Mouse (Mus musculus) limb, embryonic 10.5 days (tissue): Measurements from ENCODE around the gene Olfr1406. TPM values are rescaled to one million over a fixed set of nuclear protein-coding genes. Genes with fewer than 3 reads are reported as not detected.
"Not testable (repeated sequence)": the region's sequence is repeated elsewhere in the genome, so short reads cannot be mapped to it uniquely, and the experiment has no call there.

ENCODE experiments used
- DNase-seq: peaks from one replicate; pipeline ENCODE4 v3.0.0-alpha.2; 2017; ENCODE audit warnings: low spot score
- H3K27ac ChIP-seq: fragments of 300-500 bp; sonication (generic); 2 replicates; pipeline ENCODE4 v1.5.1; 2016; ENCODE audit warnings: mild to moderate bottlenecking
- H3K27me3 ChIP-seq: fragments of 300-500 bp; sonication (generic); 2 replicates; pipeline ENCODE4 v1.6.1; 2016; ENCODE audit warnings: low read depth, mild to moderate bottlenecking; ENCODE audit not compliant: poor library complexity, severe bottlenecking
- H3K36me3 ChIP-seq: fragments of 300-500 bp; sonication (generic); 2 replicates; pipeline ENCODE4 v1.6.1; 2016; ENCODE audit warnings: mild to moderate bottlenecking, moderate library complexity
- H3K4me1 ChIP-seq: fragments of 300-500 bp; sonication (generic); 2 replicates; pipeline ENCODE4 v1.6.1; 2016
- H3K4me3 ChIP-seq: fragments of 300-500 bp; sonication (generic); 2 replicates; pipeline ENCODE4 v1.5.1; 2016; ENCODE audit warnings: mild to moderate bottlenecking, moderate library complexity
- H3K9me3 ChIP-seq: fragments of 300-500 bp; sonication (generic); replicated peaks from 2 replicates; pipeline ENCODE4 v1.6.1; 2016; ENCODE audit warnings: mild to moderate bottlenecking
- WGBS: fragments of 180-500 bp; shearing (Covaris S2); methylation state at CpG from one replicate; pipeline ENCODE4 v1.1.7; 2016; 5-methylcytosine and 5-hydroxymethylcytosine counted together
- polyA plus RNA-seq: library from polyadenylated mRNA; unstranded; fragments of >200 nt; fragmentation: Nextera tagmentation; extraction: Ambion mirVana; gene quantifications from 2 replicates; pipeline ENCODE4 v1.2.1, GENCODE M21; 2016

Olfr1406 gene
- not detected in 2 replicates for polyA plus RNA-seq

DNA sequence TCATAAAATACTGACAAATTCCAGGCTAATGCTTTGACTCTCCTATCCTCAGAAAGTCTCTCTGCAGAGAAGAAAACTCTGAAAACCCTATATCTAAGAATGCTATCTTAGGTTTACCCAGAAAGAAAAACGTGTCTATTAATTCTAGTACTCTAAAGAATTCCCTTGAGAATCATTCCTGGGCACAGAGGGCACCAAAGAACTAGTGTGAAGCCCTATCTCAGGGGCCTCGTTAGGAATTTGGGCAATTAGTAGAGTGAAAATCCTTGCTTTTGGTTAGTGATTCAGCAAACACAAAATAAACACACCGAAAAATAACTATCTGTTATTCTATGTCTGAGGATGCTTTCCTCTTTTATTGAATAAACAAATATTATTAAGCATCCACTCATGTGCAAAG, at the start of gene Olfr1406:
TSS of gene Olfr1406 (minus strand) at position 101 of the 400 bp plus-strand sequence.
- no peak for DNase-seq
- WGBS, result 71% methylated on average over 3 of the region's 3 CpGs
- H3K27ac ChIP-seq, result no peak within 1 kb of the TSS
- no peaks in the 10 kb centered on the region for H3K36me3 ChIP-seq
- H3K27me3 ChIP-seq, result no peaks in the 10 kb centered on the region
- H3K9me3 ChIP-seq, result no peaks in the 10 kb centered on the region
- no peak within 1 kb of the TSS for H3K4me3 ChIP-seq
- no peaks in the 10 kb centered on the region for H3K4me1 ChIP-seq

DNA sequence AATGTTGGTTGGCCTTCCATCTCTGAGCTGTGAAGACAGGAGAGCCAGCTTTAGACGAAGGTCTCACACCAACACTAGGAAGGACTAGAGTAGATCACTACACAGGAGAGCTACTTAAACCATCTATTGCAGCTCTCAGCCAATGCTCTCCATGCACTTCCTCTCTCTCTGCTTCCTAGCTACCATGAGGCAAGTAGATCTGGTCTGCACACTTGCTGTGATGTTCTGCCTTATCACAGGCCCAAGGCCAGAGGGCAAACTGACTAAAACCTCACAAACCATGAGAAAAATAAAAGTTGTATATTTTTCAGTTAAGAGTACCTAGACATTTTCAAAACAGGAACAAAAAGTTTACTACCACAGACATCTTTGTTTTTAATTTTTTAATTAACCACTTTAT, 46.6 kb upstream of the Olfr1406 start:
- not testable (repeated sequence) for H3K9me3 ChIP-seq, H3K36me3 ChIP-seq, H3K27ac ChIP-seq, H3K4me1 ChIP-seq, H3K4me3 ChIP-seq, DNase-seq, H3K27me3 ChIP-seq
- WGBS, result 86% methylated on average over 1 of the region's 1 CpGs

DNA sequence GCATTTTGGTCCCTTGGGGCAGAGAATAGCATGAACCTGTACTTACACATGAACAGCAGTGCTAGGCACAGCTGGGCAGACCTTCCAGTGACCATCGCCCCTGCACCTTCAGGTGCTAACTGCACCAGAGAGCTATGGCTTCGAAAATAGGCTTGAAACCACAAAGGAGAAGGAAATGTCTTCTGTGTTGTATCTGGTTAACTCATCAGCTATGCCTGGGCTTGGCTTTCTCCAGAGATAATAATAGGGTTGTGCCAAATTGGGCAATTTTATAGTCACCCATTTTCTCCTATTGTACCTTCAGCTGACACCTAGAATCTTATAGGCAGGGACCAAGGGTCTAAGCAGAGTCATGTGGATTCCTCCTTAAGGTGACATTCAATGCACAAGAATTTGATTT, 36.6 kb upstream of the Olfr1406 start, which contains the start of gene Fcer1a:
TSS of gene Fcer1a (minus strand) at position 134 of the 400 bp plus-strand sequence.
- no peak within 1 kb of the TSS for H3K27ac ChIP-seq
- H3K36me3 ChIP-seq, result no peaks in the 10 kb centered on the region
- H3K4me1 ChIP-seq, result no peaks in the 10 kb centered on the region
- WGBS, result 90% methylated on average over 2 of the region's 2 CpGs
- H3K27me3 ChIP-seq, result no peaks in the 10 kb centered on the region
- no peaks in the 10 kb centered on the region for H3K9me3 ChIP-seq
- no peak for DNase-seq
- no peak within 1 kb of the TSS for H3K4me3 ChIP-seq

DNA sequence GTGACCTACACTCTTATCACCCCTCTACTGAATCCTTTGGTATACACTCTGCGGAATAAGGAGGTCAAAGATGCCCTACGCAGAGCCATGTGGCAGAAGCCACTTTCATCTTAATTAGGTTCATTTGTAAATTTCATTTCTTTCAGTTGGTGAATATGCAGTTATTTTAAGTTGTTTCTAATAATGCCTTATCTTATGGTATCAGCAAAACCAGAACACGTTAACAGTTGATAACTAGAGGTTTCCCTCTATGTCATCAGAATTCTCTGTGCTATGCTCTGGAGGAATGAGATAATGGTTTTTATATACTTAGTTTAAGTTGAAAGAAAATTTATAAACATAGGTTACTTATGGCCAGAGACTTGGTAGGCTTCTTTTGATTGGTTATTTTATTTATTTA, 26.0 kb upstream of the Olfr1406 start:
- Histone ChIP-seq H3K9me3 (no peaks in the 10 kb centered on the region), H3K4me1 (no peaks in the 10 kb centered on the region), H3K27ac (no peak overlapping the region), H3K27me3 (no peaks in the 10 kb centered on the region), H3K36me3 (no peaks in the 10 kb centered on the region), H3K4me3 (no peak overlapping the region)
- WGBS, result 96% methylated on average over 3 of the region's 3 CpGs
- DNase-seq, result no peak

DNA sequence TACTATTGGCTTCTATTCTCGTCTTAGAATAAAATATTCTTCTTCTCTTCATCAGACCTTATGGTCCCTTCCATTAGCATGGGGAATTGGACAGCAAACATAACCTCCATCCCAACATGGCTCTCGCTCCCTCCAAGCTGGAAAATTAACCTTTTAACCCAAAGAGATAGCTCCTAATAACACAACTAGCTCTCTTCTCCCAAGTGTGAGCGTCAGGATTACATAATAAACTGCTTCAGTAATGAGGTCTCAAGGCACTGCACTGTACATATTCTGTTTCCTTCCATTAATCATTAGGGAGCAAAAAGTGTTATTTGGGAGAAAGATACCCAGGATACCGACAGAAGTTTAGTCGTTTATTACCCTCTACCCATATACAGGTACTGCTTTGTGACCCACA, 21.7 kb upstream of the Olfr1406 start, which contains the start of gene Olfr1404:
TSS of gene Olfr1404 (plus strand) at position 301 of the 400 bp plus-strand sequence.
- WGBS, result 86% methylated on average over 5 of the region's 5 CpGs
- H3K9me3 ChIP-seq, result no peaks in the 10 kb centered on the region
- DNase-seq, result no peak

DNA sequence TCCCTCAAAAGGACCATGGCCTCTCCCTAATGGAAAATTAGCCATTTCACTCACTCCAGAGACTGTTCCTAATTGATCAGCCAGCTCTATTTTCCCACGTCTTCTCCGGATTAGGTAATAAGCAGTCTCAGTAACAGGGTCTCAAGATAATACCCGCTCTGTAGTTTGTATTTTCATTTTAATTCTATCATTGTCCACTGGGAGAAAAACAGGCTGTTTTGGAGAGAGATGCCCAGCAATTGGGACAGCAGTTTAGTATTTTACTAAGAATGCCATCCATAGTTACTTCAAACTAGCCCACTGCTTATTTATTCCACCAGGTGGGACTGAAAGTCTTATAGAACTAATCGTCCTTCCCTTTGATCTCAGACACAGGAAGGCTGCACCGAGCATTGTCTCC, 7.1 kb upstream of the Olfr1406 start, which contains the start of gene Olfr218:
TSS of gene Olfr218 (plus strand) at position 301 of the 400 bp plus-strand sequence.
- 83% methylated on average over 5 of the region's 5 CpGs for WGBS
- no peaks in the 10 kb centered on the region for H3K9me3 ChIP-seq

More for the DNA sequence above, 21.7 kb upstream of the Olfr1406 start, which contains the start of gene Olfr1404:
- H3K4me3 ChIP-seq, result no peak within 1 kb of the TSS
- no peak within 1 kb of the TSS for H3K27ac ChIP-seq
- H3K4me1 ChIP-seq, result no peaks in the 10 kb centered on the region
- no peaks in the 10 kb centered on the region for H3K27me3 ChIP-seq
- H3K36me3 ChIP-seq, result no peaks in the 10 kb centered on the region

DNA sequence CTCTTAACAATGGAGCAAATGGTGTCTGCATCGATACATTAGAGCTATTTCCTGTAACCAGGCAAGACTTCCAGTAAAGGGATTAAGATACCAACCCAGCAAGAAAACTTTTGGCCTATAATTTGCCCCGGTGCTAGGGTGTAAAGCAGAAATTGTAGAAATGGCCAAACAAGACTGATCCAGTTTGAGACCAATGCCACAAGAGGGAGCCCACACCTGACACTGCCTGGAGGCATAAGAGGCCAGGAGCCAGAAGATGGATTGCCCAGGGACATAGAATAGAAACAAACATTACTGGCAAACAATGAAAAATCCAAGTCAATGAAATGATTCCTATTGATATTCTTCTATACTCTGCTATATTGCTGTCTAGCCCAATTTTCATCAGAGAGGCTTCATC, 5.9 kb upstream of the Olfr1406 start:
- H3K4me1 ChIP-seq, result no peaks in the 10 kb centered on the region
- no peak overlapping the region for H3K4me3 ChIP-seq
- WGBS, result 80% methylated on average over 2 of the region's 2 CpGs
- H3K27me3 ChIP-seq, result no peaks in the 10 kb centered on the region
- no peaks in the 10 kb centered on the region for H3K36me3 ChIP-seq
- DNase-seq, result no peak
- no peaks in the 10 kb centered on the region for H3K9me3 ChIP-seq
- no peak overlapping the region for H3K27ac ChIP-seq

More for the DNA sequence above, 7.1 kb upstream of the Olfr1406 start, which contains the start of gene Olfr218:
- H3K27me3 ChIP-seq, result no peaks in the 10 kb centered on the region
- no peak within 1 kb of the TSS for H3K4me3 ChIP-seq
- DNase-seq, result no peak
- no peak within 1 kb of the TSS for H3K27ac ChIP-seq
- H3K4me1 ChIP-seq, result no peaks in the 10 kb centered on the region
- H3K36me3 ChIP-seq, result no peaks in the 10 kb centered on the region

DNA sequence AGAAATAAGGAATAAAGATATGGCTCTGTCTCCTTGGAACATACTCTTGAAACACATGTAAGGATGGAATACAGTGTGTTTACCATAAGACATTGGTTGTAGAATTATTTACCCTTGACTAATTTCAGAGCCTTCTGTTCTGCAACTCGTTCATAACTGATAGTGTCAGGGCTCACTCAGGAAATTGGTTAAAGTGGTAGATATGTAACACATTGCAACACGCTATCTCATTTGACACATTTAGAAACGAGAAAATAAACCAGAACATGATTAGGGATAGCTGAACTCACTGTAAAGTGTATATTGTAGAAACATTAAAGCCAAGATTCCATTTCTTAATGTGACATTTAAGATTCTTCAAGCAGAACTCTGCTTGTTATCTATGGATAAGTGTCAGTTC, 1.6 kb upstream of the Olfr1406 start:
- Histone ChIP-seq H3K4me1 (no peaks in the 10 kb centered on the region), H3K4me3 (no peak overlapping the region), H3K36me3 (no peaks in the 10 kb centered on the region), H3K9me3 (no peaks in the 10 kb centered on the region), H3K27ac (no peak overlapping the region), H3K27me3 (no peaks in the 10 kb centered on the region)
- DNase-seq, result no peak
- whole genome bisulfite sequencing, result 79% methylated on average over 3 of the region's 3 CpGs

DNA sequence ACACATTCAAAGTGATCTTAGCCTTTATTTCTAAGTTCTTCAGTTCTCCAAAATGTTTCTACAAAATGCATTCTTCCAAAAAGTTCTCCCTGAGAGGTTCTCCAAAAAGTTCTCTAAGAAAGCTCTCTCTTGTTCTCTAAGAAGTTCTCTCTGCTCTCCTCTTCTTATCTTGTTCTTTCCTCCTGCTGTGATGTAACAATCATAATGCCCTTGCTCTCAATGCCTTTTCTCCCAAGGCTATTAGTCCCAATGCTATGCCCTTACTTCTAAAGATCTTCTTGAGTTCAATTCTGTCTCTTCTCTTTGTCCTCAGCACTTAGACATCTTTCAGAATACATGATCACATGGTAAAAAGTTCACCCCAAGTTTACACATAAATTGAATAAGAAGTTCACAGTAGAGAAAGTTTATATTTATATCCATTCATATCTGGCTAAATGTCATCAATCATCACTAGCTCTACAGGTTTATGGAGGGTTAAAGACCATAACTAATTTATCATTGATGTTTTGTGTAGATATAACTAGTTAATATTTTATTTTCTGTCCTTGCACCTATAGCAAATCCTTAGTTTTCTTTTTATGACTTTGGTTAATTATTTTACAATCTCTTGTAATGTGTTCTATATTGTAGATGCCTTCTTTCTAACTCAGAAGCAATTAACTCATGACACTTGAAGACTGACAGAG, 16.1 kb downstream of the Olfr1406 start:
- no peak overlapping the region for H3K27ac ChIP-seq
- H3K9me3 ChIP-seq, result no peaks in the 10 kb centered on the region
- no peaks in the 10 kb centered on the region for H3K27me3 ChIP-seq
- H3K36me3 ChIP-seq, result no peaks in the 10 kb centered on the region
- no peak for DNase-seq
- H3K4me1 ChIP-seq, result no peaks in the 10 kb centered on the region
- no peak overlapping the region for H3K4me3 ChIP-seq

DNA sequence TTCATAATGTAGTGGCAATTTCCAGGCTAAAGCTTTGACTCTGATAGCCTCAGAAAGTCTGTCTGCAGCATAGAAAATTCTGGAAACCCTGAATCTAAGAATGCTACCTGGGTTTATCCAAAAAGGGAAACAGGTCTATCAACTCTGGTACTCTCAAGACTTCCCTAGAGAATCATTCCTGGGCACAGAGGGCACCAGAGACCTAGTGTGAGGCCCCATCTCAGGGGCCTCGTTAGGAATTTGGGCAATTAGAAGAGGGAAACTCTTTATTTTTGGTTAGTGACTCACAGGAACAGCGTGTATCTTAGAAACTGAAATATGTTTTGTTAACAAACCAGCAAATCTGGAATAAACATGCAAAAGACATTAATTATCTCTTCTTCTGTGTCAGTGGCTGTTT, 53.2 kb downstream of the Olfr1406 start, which contains the start of gene Olfr1408:
TSS of gene Olfr1408 (minus strand) at position 101 of the 400 bp plus-strand sequence.
- no peaks in the 10 kb centered on the region for H3K27me3 ChIP-seq
- no peak within 1 kb of the TSS for H3K4me3 ChIP-seq
- H3K4me1 ChIP-seq, result no peaks in the 10 kb centered on the region
- H3K9me3 ChIP-seq, result no peaks in the 10 kb centered on the region
- no peak for DNase-seq
- H3K36me3 ChIP-seq, result no peaks in the 10 kb centered on the region
- H3K27ac ChIP-seq, result no peak within 1 kb of the TSS
- 76% methylated on average over 2 of the region's 2 CpGs for WGBS

Other genes starting within 250 kb of the Olfr1406 start
- not detected in 2 replicates for gene Olfr16, start 240.2 kb downstream of the Olfr1406 start, polyA plus RNA-seq
- gene Olfr1408, start 53.3 kb downstream of the Olfr1406 start, polyA plus RNA-seq, result not detected in 2 replicates
- gene Olfr218, start 7.2 kb upstream of the Olfr1406 start, polyA plus RNA-seq, result not detected in 2 replicates
- gene Olfr1404, start 21.8 kb upstream of the Olfr1406 start, polyA plus RNA-seq, result not detected in 2 replicates
- gene Fcer1a, start 36.6 kb upstream of the Olfr1406 start, polyA plus RNA-seq, result not detected in 2 replicates
- gene Olfr418, start 75.4 kb upstream of the Olfr1406 start, polyA plus RNA-seq, result not detected in 2 replicates
- not detected in 2 replicates for gene Mptx2, start 87.1 kb upstream of the Olfr1406 start, polyA plus RNA-seq
- 0.55 and 0.78 TPM in 2 replicates for gene Ackr1, start 143.1 kb upstream of the Olfr1406 start, polyA plus RNA-seq
- 1.1 and 2.5 TPM in 2 replicates for gene Aim2, start 160.2 kb upstream of the Olfr1406 start, polyA plus RNA-seq
- 0.29 and 0.49 TPM in 2 replicates for gene Cadm3, start 177.1 kb upstream of the Olfr1406 start, polyA plus RNA-seq